Mouse (Mus musculus) kidney, embryonic 16.5 days (tissue): ENCODE data around the gene Eed. TPM values are rescaled to one million over a fixed set of nuclear protein-coding genes. Genes with fewer than 3 reads are reported as not detected.

Source experiments
- ATAC-seq: fragments of 200-750 bp; cut with Nextera tagmentation; 2 replicates; pipeline ENCODE4 v1.8.0; 2017; ENCODE audit warnings: moderate TSS enrichment; ENCODE audit not compliant: low FRiP score, low TSS enrichment
- H3K27ac ChIP-seq: fragments of 300-500 bp; sonication (generic); 2 replicates; pipeline ENCODE4 v1.5.1; 2014; ENCODE audit warnings: low read length
- H3K27me3 ChIP-seq: fragments of 300-500 bp; sonication (generic); 2 replicates; pipeline ENCODE4 v1.6.1; 2014; ENCODE audit warnings: low read length, control low read depth, mixed read lengths; ENCODE audit not compliant: insufficient read depth
- H3K36me3 ChIP-seq: fragments of 300-500 bp; sonication (generic); 2 replicates; pipeline ENCODE4 v1.6.1; 2014; ENCODE audit warnings: low read length, control low read depth, mixed read lengths; ENCODE audit not compliant: insufficient read depth
- H3K4me1 ChIP-seq: fragments of 300-500 bp; sonication (generic); 2 replicates; pipeline ENCODE4 v1.6.1; 2014; ENCODE audit warnings: low read length, control low read depth, mixed read lengths; ENCODE audit not compliant: insufficient read depth
- H3K4me2 ChIP-seq: fragments of 300-500 bp; sonication (generic); replicated peaks from 2 replicates; pipeline ENCODE4 v1.6.1; 2014; ENCODE audit warnings: low read depth, low read length
- H3K4me3 ChIP-seq: fragments of 300-500 bp; sonication (generic); 2 replicates; pipeline ENCODE4 v1.5.1; 2014; ENCODE audit warnings: mild to moderate bottlenecking, low read length
- H3K9ac ChIP-seq: fragments of 300-500 bp; sonication (generic); replicated peaks from 2 replicates; pipeline ENCODE4 v1.6.1; 2014; ENCODE audit warnings: low read length
- H3K9me3 ChIP-seq: fragments of 300-500 bp; sonication (generic); 2 replicates; pipeline ENCODE4 v1.6.1; 2016; ENCODE audit warnings: low read length, control low read depth
- WGBS: fragments of 180-500 bp; shearing (Covaris S2); extraction: QIAGEN DNeasy Blood & Tissue Kit; methylation state at CpG from one replicate; pipeline ENCODE4 v1.1.7; 2014; 5-methylcytosine and 5-hydroxymethylcytosine counted together
- polyA plus RNA-seq: library from polyadenylated mRNA; unstranded; fragments of >200 nt; fragmentation: Nextera tagmentation; extraction: Ambion mirVana; gene quantifications from 2 replicates; pipeline ENCODE4 v1.2.1, GENCODE M21; 2015

Eed gene
- 68.3 and 76.6 TPM in 2 replicates for polyA plus RNA-seq

DNA sequence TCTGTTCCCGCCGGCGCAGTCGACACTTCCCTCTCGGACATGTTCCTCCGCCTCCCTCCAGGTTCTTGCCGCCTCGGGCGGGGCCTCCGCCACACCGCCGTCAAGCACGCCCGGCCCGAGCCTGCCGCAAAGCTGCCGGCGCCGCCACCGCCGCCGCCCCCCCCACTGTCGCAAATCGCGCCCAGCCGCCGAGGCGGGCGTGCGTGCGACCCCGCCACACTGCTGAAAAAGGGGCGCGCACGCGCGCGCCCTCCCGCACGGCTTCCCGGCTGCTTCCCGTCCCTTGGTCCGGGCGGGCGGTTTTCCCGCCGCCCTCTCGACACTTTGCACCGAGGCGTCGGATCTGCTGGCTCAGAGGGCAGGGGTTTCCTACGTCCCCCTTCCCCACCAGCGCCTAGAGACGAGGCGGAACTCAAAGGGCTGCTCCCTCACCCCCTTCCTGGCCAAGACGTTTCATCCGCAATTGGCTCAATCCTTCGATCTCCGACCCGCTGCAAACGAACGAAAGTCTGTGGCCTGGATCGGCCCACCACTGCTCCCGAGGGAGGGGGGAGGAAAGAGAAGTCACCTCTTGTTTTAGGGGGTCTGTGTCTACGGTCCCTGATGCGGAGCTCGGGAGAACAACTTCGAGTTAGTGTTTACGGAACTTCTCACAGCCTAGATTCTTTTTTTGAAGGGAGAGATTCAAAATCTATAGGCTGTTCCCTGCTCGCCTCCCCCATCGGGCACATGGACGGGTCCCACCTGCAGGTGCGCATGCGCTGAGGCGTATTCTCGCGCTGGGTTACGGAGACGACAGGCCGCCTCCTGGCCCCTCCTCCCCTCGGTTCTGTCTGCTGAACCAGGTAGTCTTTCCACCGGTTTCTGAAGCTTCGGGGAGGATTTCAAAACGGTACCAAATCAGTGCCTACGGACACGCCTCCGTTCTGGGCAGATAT, at the start of gene Eed:
Gene Eed (minus strand): TSS at position 499 of the 938 bp plus-strand sequence.
- WGBS: 0% methylated on average over 60 of the region's 87 CpGs
- peak within 1 kb of the TSS; percentile 100 for H3K27ac ChIP-seq
- H3K27me3 ChIP-seq: no peaks in the 10 kb centered on the region
- peak within 1 kb of the TSS; percentile 86 for H3K4me3 ChIP-seq
- peak; percentile 90 for ATAC-seq
- H3K4me1 ChIP-seq: peaks cover 21% of the 10 kb centered on the region
- H3K9ac ChIP-seq: peak within 1 kb of the TSS; percentile 96
- no peaks in the 10 kb centered on the region for H3K9me3 ChIP-seq
- peak within 1 kb of the TSS; percentile 81 for H3K4me2 ChIP-seq
- H3K36me3 ChIP-seq: peaks cover 10% of the 10 kb centered on the region

- Histone ChIP-seq H3K4me2 (peak overlapping the region; percentile 17; the same call in 1 of the 2 replicates), H3K27ac (peak overlapping the region; percentile 74), H3K27me3 (no peaks in the 10 kb centered on the region), H3K9me3 (peaks cover 4% of the 10 kb centered on the region; the same call in 1 of the 2 replicates), H3K4me1 (peaks cover 30% of the 10 kb centered on the region), H3K9ac (peak overlapping the region; percentile 24), H3K4me3 (no peak overlapping the region), H3K36me3 (no peaks in the 10 kb centered on the region)
- ATAC-seq: no peak
- WGBS: 46% methylated on average over 20 of the region's 20 CpGs
Measured at GRCm38 (mm10) chr7:90029548-90030485, 49.0 kb upstream of the Eed start.

DNA sequence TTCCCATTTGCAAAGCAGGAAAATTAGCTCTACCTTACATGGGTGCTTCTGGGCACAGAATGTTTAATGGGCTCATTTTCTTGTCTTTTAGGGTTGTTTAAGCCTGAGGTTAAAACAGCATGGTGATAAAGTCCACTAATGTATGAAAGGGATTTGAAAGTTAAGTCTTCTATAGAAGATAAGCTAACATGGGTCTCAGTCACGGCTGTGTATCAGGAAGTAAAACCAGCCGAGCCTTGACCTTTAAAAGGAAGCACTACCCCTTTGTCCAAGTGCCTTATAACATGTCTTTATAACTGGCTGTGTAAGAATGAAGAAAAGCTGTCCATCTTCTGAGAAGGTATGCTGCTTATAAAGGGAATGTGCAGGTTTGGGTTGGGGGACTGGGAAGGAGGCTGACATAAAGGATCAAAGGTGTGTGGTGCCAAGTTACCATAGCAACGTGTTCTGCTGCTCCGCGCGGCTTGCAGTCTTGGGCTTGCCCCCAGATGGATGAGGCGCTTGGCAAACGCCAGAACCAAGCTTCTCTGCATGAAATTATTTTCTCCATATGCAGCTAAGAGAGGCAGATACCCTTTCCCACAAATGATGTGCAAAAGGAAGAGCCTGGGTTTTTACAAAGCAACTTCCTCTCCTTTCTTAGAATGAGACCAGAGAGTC, 48.2 kb upstream of the Eed start:
- Histone ChIP-seq H3K4me1 (peaks cover 30% of the 10 kb centered on the region), H3K27me3 (no peaks in the 10 kb centered on the region), H3K4me2 (peak overlapping the region; percentile 17; the same call in 1 of the 2 replicates), H3K9me3 (peaks cover 4% of the 10 kb centered on the region; the same call in 1 of the 2 replicates), H3K4me3 (no peak overlapping the region), H3K9ac (peak overlapping the region; percentile 24; the same call in 1 of the 2 replicates), H3K27ac (peak overlapping the region; percentile 74; the same call in 1 of the 2 replicates), H3K36me3 (no peaks in the 10 kb centered on the region)
- no peak; the same call in 1 of the 2 replicates for ATAC-seq
- whole genome bisulfite sequencing: 12% methylated on average over 8 of the region's 8 CpGs

DNA sequence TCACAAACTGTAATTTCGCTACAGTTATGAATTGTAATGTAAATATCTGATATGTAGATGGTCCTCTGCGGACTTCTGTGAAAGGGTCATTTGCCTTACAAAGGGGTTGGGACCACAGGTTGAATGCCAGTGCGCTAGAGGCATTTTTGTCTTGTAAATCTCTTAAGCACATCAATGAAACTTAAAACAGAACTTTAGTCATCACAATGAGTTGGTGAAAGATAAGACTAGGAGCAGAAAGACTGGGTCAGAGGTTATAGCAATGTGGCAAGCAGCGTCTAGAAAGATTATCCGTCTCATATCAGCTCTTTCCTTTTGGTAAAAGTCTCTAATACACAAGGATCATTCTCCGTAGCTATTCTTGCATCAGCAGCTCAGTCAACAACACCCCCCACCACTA, 44.2 kb upstream of the Eed start:
- Histone ChIP-seq H3K27ac (no peak overlapping the region), H3K9ac (no peak overlapping the region), H3K4me3 (no peak overlapping the region), H3K27me3 (no peaks in the 10 kb centered on the region), H3K4me1 (peaks cover 17% of the 10 kb centered on the region), H3K36me3 (no peaks in the 10 kb centered on the region), H3K9me3 (no peaks in the 10 kb centered on the region), H3K4me2 (no peak overlapping the region)
- WGBS: 59% methylated on average over 6 of the region's 6 CpGs
- no peak for ATAC-seq

- peak; percentile 83 for ATAC-seq
- no peak overlapping the region for H3K4me3 ChIP-seq
- no peaks in the 10 kb centered on the region for H3K27me3 ChIP-seq
- H3K27ac ChIP-seq: peak overlapping the region; percentile 82
- WGBS: 42% methylated on average over 8 of the region's 9 CpGs
- no peaks in the 10 kb centered on the region for H3K36me3 ChIP-seq
- no peaks in the 10 kb centered on the region for H3K9me3 ChIP-seq
- H3K4me1 ChIP-seq: 0 out of 2 replicates have a peak, but pooled peaks cover 4% of the 10 kb centered on the region
- H3K9ac ChIP-seq: no peak overlapping the region; the same call in 1 of the 2 replicates
- no peak overlapping the region for H3K4me2 ChIP-seq
Measured at GRCm38 (mm10) chr7:90022974-90023707, 42.4 kb upstream of the Eed start.

DNA sequence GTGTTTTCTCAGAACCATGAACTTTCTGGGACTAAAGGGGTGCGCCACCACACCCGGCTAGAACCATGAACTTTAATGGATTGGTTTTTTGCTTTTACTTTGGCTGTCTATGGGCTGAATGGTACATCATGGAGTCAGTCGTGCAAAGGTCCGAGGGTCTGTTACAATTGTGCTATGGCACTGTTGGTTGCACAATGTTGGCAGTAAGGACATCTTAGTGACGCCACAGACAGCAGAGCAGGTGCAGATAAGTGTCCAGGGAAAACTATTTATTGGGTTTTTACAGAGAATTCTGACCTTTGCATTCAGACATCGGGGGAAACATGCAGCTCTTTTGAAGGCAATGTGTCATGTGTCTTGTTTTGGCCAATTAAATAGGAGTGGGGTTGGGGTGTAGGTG, 39.5 kb upstream of the Eed start:
- Histone ChIP-seq H3K4me3 (no peak overlapping the region), H3K9me3 (no peaks in the 10 kb centered on the region), H3K27me3 (no peaks in the 10 kb centered on the region), H3K9ac (no peak overlapping the region), H3K27ac (no peak overlapping the region), H3K4me2 (no peak overlapping the region), H3K4me1 (peaks cover 9% of the 10 kb centered on the region; the same call in 1 of the 2 replicates), H3K36me3 (no peaks in the 10 kb centered on the region)
- 89% methylated on average over 6 of the region's 6 CpGs for WGBS
- no peak for ATAC-seq

DNA sequence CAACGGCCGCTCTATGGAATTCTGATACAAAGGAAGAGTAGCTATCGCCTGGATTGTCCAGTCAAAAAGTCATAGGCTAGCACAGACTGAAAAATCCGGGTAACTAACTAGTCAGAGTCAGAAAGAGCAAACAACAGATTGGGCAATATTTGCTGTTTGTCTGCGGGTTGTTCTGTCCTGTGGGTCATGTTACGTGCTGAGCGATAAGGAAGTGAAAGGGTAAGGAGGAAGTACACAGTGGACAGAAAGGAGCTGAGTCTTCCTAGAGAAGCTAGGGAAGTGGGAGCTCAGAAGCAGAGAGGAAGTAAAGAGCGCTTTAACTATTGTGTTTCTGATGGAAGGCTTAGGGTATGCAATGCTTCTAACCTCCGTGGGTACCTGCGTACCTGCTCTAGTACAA, 38.8 kb upstream of the Eed start:
- Histone ChIP-seq H3K4me3 (no peak overlapping the region), H3K27ac (no peak overlapping the region), H3K9me3 (no peaks in the 10 kb centered on the region), H3K36me3 (no peaks in the 10 kb centered on the region), H3K9ac (no peak overlapping the region), H3K4me1 (peaks cover 7% of the 10 kb centered on the region; the same call in 1 of the 2 replicates), H3K27me3 (no peaks in the 10 kb centered on the region), H3K4me2 (no peak overlapping the region)
- WGBS: 72% methylated on average over 10 of the region's 10 CpGs
- no peak for ATAC-seq

DNA sequence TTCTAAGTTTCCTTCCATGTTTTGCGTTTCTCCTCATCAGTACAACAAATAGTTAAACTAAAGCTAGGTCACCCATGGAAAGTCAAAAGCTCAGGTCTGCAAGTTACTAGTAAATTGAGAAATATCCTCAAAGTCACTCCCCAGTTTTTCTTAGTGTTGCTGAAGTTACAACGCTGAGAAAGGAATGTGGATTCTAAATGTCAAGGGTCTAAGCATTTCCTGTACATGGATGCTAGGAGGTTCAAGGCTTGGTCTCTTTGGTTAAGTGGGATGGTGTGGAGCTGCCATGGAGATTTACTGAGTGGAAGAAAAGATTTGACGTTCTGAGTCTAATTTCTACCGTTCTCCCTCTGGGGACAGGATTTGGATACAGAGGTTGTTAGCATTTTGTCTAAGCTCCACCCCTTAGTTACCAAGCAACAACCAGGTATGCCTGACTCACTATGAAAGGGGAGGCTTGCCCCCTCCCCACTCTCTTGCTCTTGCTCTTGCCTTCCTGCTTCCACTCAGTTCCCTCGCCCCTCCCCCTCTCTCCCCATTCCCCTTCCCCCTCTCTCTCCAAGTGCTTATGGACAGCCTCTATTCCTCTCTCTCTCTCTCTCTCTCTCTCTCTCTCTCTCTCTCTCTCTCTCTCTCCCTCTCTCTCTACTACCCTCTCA, 36.3 kb upstream of the Eed start:
- peaks cover 7% of the 10 kb centered on the region; the same call in 1 of the 2 replicates for H3K4me1 ChIP-seq
- no peak overlapping the region; the same call in 1 of the 2 replicates for H3K27ac ChIP-seq
- no peak overlapping the region for H3K4me3 ChIP-seq
- H3K4me2 ChIP-seq: no peak overlapping the region
- ATAC-seq: peak; percentile 54
- no peaks in the 10 kb centered on the region for H3K27me3 ChIP-seq
- no peaks in the 10 kb centered on the region for H3K9me3 ChIP-seq
- H3K36me3 ChIP-seq: no peaks in the 10 kb centered on the region
- WGBS: 25% methylated on average over 5 of the region's 5 CpGs
- no peak overlapping the region for H3K9ac ChIP-seq
